Mouse (Mus musculus) retina, adult 2 months (tissue): ENCODE measurements around the gene Kmt2e.
A peak's percentile ranks its signal among the peaks of the same experiment; 100 is the strongest.
"Not testable (repeated sequence)": the region's sequence is repeated elsewhere in the genome, so short reads cannot be mapped to it uniquely, and the experiment has no call there.

ENCODE experiments used
- DNase-seq: peaks from one replicate; pipeline ENCODE4 v3.0.0-alpha.2; 2012; ENCODE audit warnings: low read depth, low spot score

Gene Kmt2e

GRCm38 (mm10) chr5:23431948-23432707, 2.1 kb upstream of the Kmt2e start:
- no peak for DNase-seq

GRCm38 (mm10) chr5:23432708-23433645, 1.3 kb upstream of the Kmt2e start:
- peak; percentile 95 for DNase-seq

- DNase-seq: no peak
Measured at GRCm38 (mm10) chr5:23434598-23435481, 599 bp downstream of the Kmt2e start.

- DNase-seq: no peak
Measured at GRCm38 (mm10) chr5:23435482-23436125, 1.4 kb downstream of the Kmt2e start.

GRCm38 (mm10) chr5:23436735-23437134, 2.5 kb downstream of the Kmt2e start:
- DNase-seq: no peak

GRCm38 (mm10) chr5:23439857-23440256, 5.6 kb downstream of the Kmt2e start:
- DNase-seq: no peak

- DNase-seq: no peak
Measured at GRCm38 (mm10) chr5:23440572-23440971, 6.3 kb downstream of the Kmt2e start.

- no peak for DNase-seq
Measured at GRCm38 (mm10) chr5:23441916-23442315, 7.7 kb downstream of the Kmt2e start.

- no peak for DNase-seq
Measured at GRCm38 (mm10) chr5:23444411-23444810, 10.2 kb downstream of the Kmt2e start.

GRCm38 (mm10) chr5:23453561-23453960, 19.3 kb downstream of the Kmt2e start:
- not testable (repeated sequence) for DNase-seq

GRCm38 (mm10) chr5:23461688-23462087, 27.4 kb downstream of the Kmt2e start:
- no peak for DNase-seq

- no peak for DNase-seq
Measured at GRCm38 (mm10) chr5:23464247-23464646, 30.0 kb downstream of the Kmt2e start.

GRCm38 (mm10) chr5:23464743-23465142, 30.5 kb downstream of the Kmt2e start:
- no peak for DNase-seq

- no peak for DNase-seq
Measured at GRCm38 (mm10) chr5:23466546-23466945, 32.3 kb downstream of the Kmt2e start.

GRCm38 (mm10) chr5:23473098-23473873, 39.0 kb downstream of the Kmt2e start:
- no peak for DNase-seq

GRCm38 (mm10) chr5:23483811-23484210, 49.6 kb downstream of the Kmt2e start:
- DNase-seq: no peak

GRCm38 (mm10) chr5:23489231-23489630, 55.0 kb downstream of the Kmt2e start:
- no peak for DNase-seq

GRCm38 (mm10) chr5:23490797-23491196, 56.6 kb downstream of the Kmt2e start:
- DNase-seq: no peak

GRCm38 (mm10) chr5:23496396-23496795, 62.2 kb downstream of the Kmt2e start:
- DNase-seq: no peak

- DNase-seq: no peak
Measured at GRCm38 (mm10) chr5:23496933-23497332, 62.7 kb downstream of the Kmt2e start.
